Mouse (Mus musculus) liver, embryonic 15.5 days (tissue): ENCODE measurements around the gene Eef2k. TPM values are rescaled to one million over a fixed set of nuclear protein-coding genes. Genes with fewer than 3 reads are reported as not detected.

Source experiments
- ATAC-seq: fragments of 200-750 bp; cut with Nextera tagmentation; 2 replicates; pipeline ENCODE4 v1.8.0; 2017; ENCODE audit warnings: moderate number of reproducible peaks, mild to moderate bottlenecking, moderate library complexity; ENCODE audit not compliant: insufficient read depth
- H3K27ac ChIP-seq: fragments of 300-500 bp; sonication (generic); replicated peaks from 2 replicates; pipeline ENCODE4 v1.5.1; 2015; ENCODE audit warnings: mild to moderate bottlenecking, inconsistent platforms
- H3K27me3 ChIP-seq: fragments of 300-500 bp; sonication (generic); 2 replicates; pipeline ENCODE4 v1.6.1; 2015; ENCODE audit warnings: mild to moderate bottlenecking, inconsistent platforms
- H3K36me3 ChIP-seq: fragments of 300-500 bp; sonication (generic); replicated peaks from 2 replicates; pipeline ENCODE4 v1.6.1; 2015; ENCODE audit warnings: moderate library complexity, mild to moderate bottlenecking, inconsistent platforms
- H3K4me1 ChIP-seq: fragments of 300-500 bp; sonication (generic); replicated peaks from 2 replicates; pipeline ENCODE4 v1.6.1; 2015; ENCODE audit warnings: inconsistent platforms
- H3K4me2 ChIP-seq: fragments of 300-500 bp; sonication (generic); 2 replicates; pipeline ENCODE4 v1.6.1; 2015; ENCODE audit warnings: moderate library complexity, mild to moderate bottlenecking, inconsistent platforms
- H3K4me3 ChIP-seq: fragments of 300-500 bp; sonication (generic); replicated peaks from 2 replicates; pipeline ENCODE4 v1.5.1; 2015; ENCODE audit warnings: mild to moderate bottlenecking, inconsistent platforms
- H3K9ac ChIP-seq: fragments of 300-500 bp; sonication (generic); 2 replicates; pipeline ENCODE4 v1.6.1; 2015; ENCODE audit warnings: moderate library complexity, mild to moderate bottlenecking, inconsistent platforms
- H3K9me3 ChIP-seq: fragments of 300-500 bp; sonication (generic); replicated peaks from 2 replicates; pipeline ENCODE4 v1.6.1; 2016; ENCODE audit warnings: inconsistent platforms
- WGBS: fragments of 180-500 bp; shearing (Covaris S2); methylation state at CpG from one replicate; pipeline ENCODE4 v1.1.7; 2015; ENCODE audit warnings: mixed read lengths; ENCODE audit not compliant: insufficient replicate concordance; 5-methylcytosine and 5-hydroxymethylcytosine counted together
- polyA plus RNA-seq: library from polyadenylated mRNA; unstranded; fragments of >200 nt; fragmentation: Nextera tagmentation; extraction: Ambion mirVana; gene quantifications from 2 replicates; pipeline ENCODE4 v1.2.1, GENCODE M21; 2015

The Eef2k gene
- 42.8 and 50.4 TPM in 2 replicates for polyA plus RNA-seq

GRCm38 (mm10) chr7:120842345-120843036, at the start of gene Eef2k:
TSS of gene Eef2k (plus strand) at chr7:120842831.
- Histone ChIP-seq H3K9me3 (no peaks in the 10 kb centered on the region), H3K27me3 (no peaks in the 10 kb centered on the region), H3K4me3 (peak within 1 kb of the TSS; percentile 86), H3K9ac (peak within 1 kb of the TSS; percentile 95), H3K4me2 (peak within 1 kb of the TSS; percentile 82), H3K36me3 (peaks cover 28% of the 10 kb centered on the region), H3K4me1 (peaks cover 55% of the 10 kb centered on the region), H3K27ac (peak within 1 kb of the TSS; percentile 97)
- WGBS: 3% methylated on average over 34 of the region's 35 CpGs
- peak; percentile 95 for ATAC-seq

GRCm38 (mm10) chr7:120795544-120795943, 47.1 kb upstream of the Eef2k start:
- Histone ChIP-seq H3K4me3 (no peak overlapping the region), H3K4me2 (no peak overlapping the region), H3K4me1 (no peaks in the 10 kb centered on the region), H3K27ac (no peak overlapping the region), H3K27me3 (no peaks in the 10 kb centered on the region), H3K36me3 (no peaks in the 10 kb centered on the region), H3K9ac (no peak overlapping the region), H3K9me3 (no peaks in the 10 kb centered on the region)
- no peak for ATAC-seq
- 55% methylated on average over 4 of the region's 4 CpGs for WGBS

GRCm38 (mm10) chr7:120796369-120796768, 46.3 kb upstream of the Eef2k start:
- Histone ChIP-seq H3K9me3 (no peaks in the 10 kb centered on the region), H3K36me3 (no peaks in the 10 kb centered on the region), H3K27me3 (no peaks in the 10 kb centered on the region), H3K27ac (no peak overlapping the region), H3K4me1 (no peaks in the 10 kb centered on the region), H3K4me2 (no peak overlapping the region), H3K9ac (no peak overlapping the region), H3K4me3 (no peak overlapping the region)
- ATAC-seq: no peak
- WGBS: 35% methylated on average over 3 of the region's 3 CpGs

- H3K4me2 ChIP-seq: no peak overlapping the region
- no peak overlapping the region for H3K4me3 ChIP-seq
- WGBS: 82% methylated on average over 2 of the region's 2 CpGs
- no peaks in the 10 kb centered on the region for H3K36me3 ChIP-seq
- no peaks in the 10 kb centered on the region for H3K9me3 ChIP-seq
- no peak overlapping the region for H3K9ac ChIP-seq
- no peak overlapping the region for H3K27ac ChIP-seq
- no peak for ATAC-seq
- H3K27me3 ChIP-seq: no peaks in the 10 kb centered on the region
- no peaks in the 10 kb centered on the region for H3K4me1 ChIP-seq
Observed at GRCm38 (mm10) chr7:120803268-120803667, 39.4 kb upstream of the Eef2k start.

GRCm38 (mm10) chr7:120809705-120810104, 32.9 kb upstream of the Eef2k start:
- WGBS: 11% methylated on average over 27 of the region's 27 CpGs
- Histone ChIP-seq H3K4me3 (no peak overlapping the region), H3K27ac (no peak overlapping the region), H3K9me3 (no peaks in the 10 kb centered on the region), H3K4me1 (peaks cover 8% of the 10 kb centered on the region; the same call in 1 of the 2 replicates), H3K9ac (no peak overlapping the region), H3K36me3 (no peaks in the 10 kb centered on the region), H3K4me2 (0 out of 2 replicates have a peak overlapping the region, but pooled peaks have one; percentile 13), H3K27me3 (peaks cover 20% of the 10 kb centered on the region)
- no peak for ATAC-seq

GRCm38 (mm10) chr7:120811834-120812415, 30.7 kb upstream of the Eef2k start, which contains the start of gene Gm5737:
TSS of gene Gm5737 (plus strand) at chr7:120812365.
- H3K9ac ChIP-seq: no peak within 1 kb of the TSS
- peaks cover 8% of the 10 kb centered on the region; the same call in 1 of the 2 replicates for H3K4me1 ChIP-seq
- H3K27ac ChIP-seq: no peak within 1 kb of the TSS
- H3K9me3 ChIP-seq: no peaks in the 10 kb centered on the region
- no peak within 1 kb of the TSS for H3K4me2 ChIP-seq
- peaks cover 20% of the 10 kb centered on the region for H3K27me3 ChIP-seq
- WGBS: 52% methylated on average over 6 of the region's 6 CpGs
- no peaks in the 10 kb centered on the region for H3K36me3 ChIP-seq
- H3K4me3 ChIP-seq: no peak within 1 kb of the TSS
- no peak for ATAC-seq

GRCm38 (mm10) chr7:120817552-120817951, 25.1 kb upstream of the Eef2k start:
- Histone ChIP-seq H3K4me2 (no peak overlapping the region), H3K9ac (no peak overlapping the region), H3K27me3 (no peaks in the 10 kb centered on the region; the same call in 1 of the 2 replicates), H3K36me3 (no peaks in the 10 kb centered on the region), H3K27ac (no peak overlapping the region), H3K4me1 (no peaks in the 10 kb centered on the region), H3K9me3 (no peaks in the 10 kb centered on the region), H3K4me3 (no peak overlapping the region)
- 61% methylated on average over 6 of the region's 6 CpGs for WGBS
- ATAC-seq: no peak

GRCm38 (mm10) chr7:120819386-120819785, 23.2 kb upstream of the Eef2k start:
- ATAC-seq: no peak
- no peaks in the 10 kb centered on the region for H3K4me1 ChIP-seq
- no peaks in the 10 kb centered on the region; the same call in 1 of the 2 replicates for H3K27me3 ChIP-seq
- H3K4me2 ChIP-seq: no peak overlapping the region
- H3K27ac ChIP-seq: no peak overlapping the region
- H3K4me3 ChIP-seq: no peak overlapping the region
- no peaks in the 10 kb centered on the region for H3K9me3 ChIP-seq
- no peak overlapping the region for H3K9ac ChIP-seq
- H3K36me3 ChIP-seq: no peaks in the 10 kb centered on the region
- WGBS: 68% methylated on average over 4 of the region's 4 CpGs

- Histone ChIP-seq H3K36me3 (no peaks in the 10 kb centered on the region), H3K27me3 (peaks cover 12% of the 10 kb centered on the region), H3K4me2 (no peak overlapping the region), H3K9ac (no peak overlapping the region), H3K27ac (no peak overlapping the region), H3K4me1 (no peaks in the 10 kb centered on the region), H3K4me3 (no peak overlapping the region), H3K9me3 (no peaks in the 10 kb centered on the region)
- ATAC-seq: no peak
- WGBS: 16% methylated on average over 5 of the region's 5 CpGs
Observed at GRCm38 (mm10) chr7:120823248-120823647, 19.4 kb upstream of the Eef2k start.

GRCm38 (mm10) chr7:120825097-120825496, 17.5 kb upstream of the Eef2k start:
- Histone ChIP-seq H3K27ac (no peak overlapping the region), H3K27me3 (peaks cover 31% of the 10 kb centered on the region), H3K9ac (no peak overlapping the region), H3K9me3 (no peaks in the 10 kb centered on the region), H3K4me3 (no peak overlapping the region), H3K4me2 (no peak overlapping the region), H3K4me1 (peaks cover 5% of the 10 kb centered on the region; the same call in 1 of the 2 replicates), H3K36me3 (no peaks in the 10 kb centered on the region)
- ATAC-seq: no peak
- WGBS: 41% methylated on average over 2 of the region's 2 CpGs

GRCm38 (mm10) chr7:120826408-120826807, 16.2 kb upstream of the Eef2k start:
- H3K9me3 ChIP-seq: no peaks in the 10 kb centered on the region
- no peak overlapping the region for H3K27ac ChIP-seq
- H3K4me2 ChIP-seq: no peak overlapping the region
- no peak for ATAC-seq
- peaks cover 44% of the 10 kb centered on the region for H3K27me3 ChIP-seq
- H3K36me3 ChIP-seq: no peaks in the 10 kb centered on the region
- peaks cover 18% of the 10 kb centered on the region for H3K4me1 ChIP-seq
- WGBS: 16% methylated on average over 3 of the region's 3 CpGs
- no peak overlapping the region for H3K9ac ChIP-seq
- no peak overlapping the region for H3K4me3 ChIP-seq
